Mouse (Mus musculus) liver, postnatal 0 days (tissue): Measurements from ENCODE around the gene Pofut2.

Experiments
- CTCF ChIP-seq: sonication (generic); IDR thresholded peaks from 2 replicates; pipeline ENCODE4 v1.5.1; 2016; ENCODE audit warnings: antibody characterized with exemption, low read depth
- EP300 ChIP-seq: IDR thresholded peaks from 2 replicates; pipeline ENCODE4 v1.6.1; 2016; ENCODE audit warnings: antibody characterized with exemption, low read depth, mild to moderate bottlenecking

DNA sequence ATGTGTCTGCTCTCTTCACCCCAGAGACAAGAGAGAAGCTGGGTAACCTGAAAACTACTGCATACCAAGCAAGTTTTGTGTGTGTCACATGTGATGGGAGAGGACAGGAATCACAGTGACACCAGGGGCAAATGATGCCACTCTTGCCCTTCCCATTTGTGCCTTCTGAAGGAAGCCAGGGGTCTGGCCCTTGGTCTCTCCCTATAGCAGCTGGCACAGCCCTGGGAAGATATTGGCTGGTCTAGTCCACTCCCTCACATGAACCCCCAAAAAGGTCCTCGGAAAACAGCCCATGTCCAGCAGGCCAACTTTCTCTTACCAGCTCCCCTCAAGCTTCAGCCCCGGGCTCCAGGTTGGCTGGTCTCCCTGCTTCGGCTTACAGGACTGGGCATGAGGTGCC lies 45.3 kb downstream of the Pofut2 start:
- TF ChIP-seq CTCF (no peak), EP300 (no peak)
